Mouse (Mus musculus) CH12.LX (cell line): ENCODE results near the gene Ppp2r5e. TPM values are rescaled to one million over a fixed set of nuclear protein-coding genes. Genes with fewer than 3 reads are reported as not detected.
"Not testable (repeated sequence)": the region's sequence is repeated elsewhere in the genome, so short reads cannot be mapped to it uniquely, and the experiment has no call there.

ENCODE experiments used
- DNase-seq: peaks from one replicate; pipeline ENCODE4 v3.0.0-alpha.2; 2013; ENCODE audit errors: extremely low read depth
- H3K27ac ChIP-seq: 2 replicates; pipeline ENCODE4 v1.5.1; 2012; ENCODE audit warnings: low read depth, mild to moderate bottlenecking, control low read depth, moderate library complexity; ENCODE audit not compliant: insufficient read depth
- H3K27me3 ChIP-seq: replicated peaks from 2 replicates; pipeline ENCODE3; 2012; ENCODE audit warnings: inconsistent platforms
- H3K36me3 ChIP-seq, 2 experiments: replicated peaks in 1 of 2; 2 replicates each; pipeline versions ENCODE3 to v1.6.1; 2012; ENCODE audit warnings: inconsistent platforms in 1 of 2, low read length in 1 of 2, mild to moderate bottlenecking in 1 of 2, mixed read lengths in 1 of 2, moderate library complexity in 1 of 2; ENCODE audit not compliant: control insufficient read depth in 1 of 2, insufficient read depth in 1 of 2
- H3K4me1 ChIP-seq, 2 experiments: 2 replicates each; pipeline ENCODE4 v1.6.1; 2012; ENCODE audit warnings: inconsistent platforms in 1 of 2, moderate library complexity in 1 of 2; ENCODE audit not compliant: insufficient read depth in 2 of 2, control insufficient read depth in 1 of 2
- H3K4me2 ChIP-seq: 2 replicates; pipeline ENCODE4 v1.6.1; 2012; ENCODE audit warnings: low read depth, mild to moderate bottlenecking, control low read depth; ENCODE audit not compliant: poor library complexity, insufficient read depth, severe bottlenecking
- H3K4me3 ChIP-seq, 3 experiments: fragments of 150-350 bp in 1 of 3; sonication (generic) in 1 of 3; replicated peaks in 1 of 3; 2 replicates each; pipeline versions ENCODE3 to v1.5.1; 2011 to 2012; ENCODE audit warnings: low read depth in 2 of 3, low read length in 2 of 3, mild to moderate bottlenecking in 2 of 3, moderate library complexity in 2 of 3, control low read depth in 1 of 3, improper control_type of control experiment in 1 of 3, inconsistent platforms in 1 of 3, mixed read lengths in 1 of 3; ENCODE audit not compliant: poor library complexity in 1 of 3
- H3K79me2 ChIP-seq: replicated peaks from 2 replicates; pipeline ENCODE4 v1.6.1; 2012; ENCODE audit warnings: mild to moderate bottlenecking, moderate library complexity; ENCODE audit not compliant: control insufficient read depth, poor library complexity, insufficient read depth, severe bottlenecking; ENCODE audit errors: extremely low read depth
- H3K9ac ChIP-seq: 2 replicates; pipeline ENCODE4 v1.6.1; 2012; ENCODE audit warnings: low read depth, mild to moderate bottlenecking, control low read depth, moderate library complexity; ENCODE audit not compliant: insufficient read depth
- H3K9me3 ChIP-seq: replicated peaks from 2 replicates; pipeline ENCODE3; 2012; ENCODE audit warnings: low read length, inconsistent platforms, mixed read lengths
- CHD2 ChIP-seq: IDR thresholded peaks from 2 replicates; pipeline ENCODE4 v1.6.1; 2011; ENCODE audit warnings: low read length, improper control_type of control experiment
- CTCF ChIP-seq, 2 experiments: IDR thresholded peaks in 1 of 2; conservative IDR thresholded peaks in 1 of 2; 2 replicates each; pipeline ENCODE4 v1.5.1; 2011 to 2012; ENCODE audit warnings: low read depth in 2 of 2, low read length in 2 of 2, improper control_type of control experiment in 1 of 2, inconsistent platforms in 1 of 2, mild to moderate bottlenecking in 1 of 2, moderate library complexity in 1 of 2
- E2F4 ChIP-seq: IDR thresholded peaks from 2 replicates; pipeline ENCODE4 v1.6.1; 2011; ENCODE audit warnings: low read depth, low read length, improper control_type of control experiment; ENCODE audit not compliant: insufficient replicate concordance
- HCFC1 ChIP-seq: IDR thresholded peaks from 2 replicates; pipeline ENCODE4 v1.6.1; 2012; ENCODE audit warnings: low read depth, mild to moderate bottlenecking, inconsistent platforms, low read length, improper control_type of control experiment
- IRF4 ChIP-seq: IDR thresholded peaks from 2 replicates; pipeline ENCODE4 v1.6.1; 2014; ENCODE audit warnings: low read depth, mild to moderate bottlenecking, inconsistent platforms, low read length, improper control_type of control experiment
- JUN ChIP-seq: IDR thresholded peaks from 2 replicates; pipeline ENCODE4 v1.6.1; 2011; ENCODE audit warnings: low read depth, mild to moderate bottlenecking, low read length, improper control_type of control experiment, moderate library complexity; ENCODE audit not compliant: insufficient read depth
- MAX ChIP-seq: IDR thresholded peaks from 2 replicates; pipeline ENCODE4 v1.6.1; 2011; ENCODE audit warnings: low read length, improper control_type of control experiment
- MAZ ChIP-seq: IDR thresholded peaks from 2 replicates; pipeline ENCODE4 v1.6.1; 2012; ENCODE audit warnings: low read depth, mild to moderate bottlenecking, inconsistent platforms, low read length, improper control_type of control experiment, moderate library complexity
- MEF2A ChIP-seq: IDR thresholded peaks from 2 replicates; pipeline ENCODE4 v1.6.1; 2014; ENCODE audit warnings: low read depth, mild to moderate bottlenecking, inconsistent platforms, low read length, improper control_type of control experiment, borderline replicate concordance
- MXI1 ChIP-seq: IDR thresholded peaks from 2 replicates; pipeline ENCODE4 v1.6.1; 2011; ENCODE audit warnings: mild to moderate bottlenecking, low read depth, low read length, improper control_type of control experiment
- NELFE ChIP-seq: IDR thresholded peaks from 2 replicates; pipeline ENCODE4 v1.6.1; 2011; ENCODE audit warnings: low read depth, low read length, improper control_type of control experiment
- NRF1 ChIP-seq: IDR thresholded peaks from 2 replicates; pipeline ENCODE4 v1.6.1; 2014; ENCODE audit warnings: low read depth, mild to moderate bottlenecking, inconsistent platforms, low read length, improper control_type of control experiment, moderate library complexity
- PAX5 ChIP-seq: IDR thresholded peaks from 2 replicates; pipeline ENCODE4 v1.6.1; 2012; ENCODE audit warnings: low read length, inconsistent platforms, mixed read lengths
- POLR2A ChIP-seq: IDR thresholded peaks from 2 replicates; pipeline ENCODE4 v1.6.1; 2011; ENCODE audit warnings: low read depth, mild to moderate bottlenecking, improper control_type of control experiment, low read length
- POLR2AphosphoS2 ChIP-seq: IDR thresholded peaks from 2 replicates; pipeline ENCODE4 v1.6.1; 2011; ENCODE audit warnings: low read depth, low read length, improper control_type of control experiment
- TCF12 ChIP-seq: IDR thresholded peaks from 2 replicates; pipeline ENCODE4 v1.6.1; 2014; ENCODE audit warnings: low read depth, mild to moderate bottlenecking, inconsistent platforms, low read length, improper control_type of control experiment
- USF2 ChIP-seq: conservative IDR thresholded peaks from 2 replicates; pipeline ENCODE4 v1.6.1; 2011; ENCODE audit warnings: low read depth, low read length, improper control_type of control experiment
- ZC3H11A ChIP-seq: IDR thresholded peaks from 2 replicates; pipeline ENCODE4 v1.6.1; 2012; ENCODE audit warnings: low read depth, mild to moderate bottlenecking, inconsistent platforms, low read length, improper control_type of control experiment
- ZKSCAN1 ChIP-seq: IDR thresholded peaks from 2 replicates; pipeline ENCODE4 v1.6.1; 2012; ENCODE audit warnings: low read depth, inconsistent platforms, low read length, improper control_type of control experiment, borderline replicate concordance
- dilution Hi-C: fragments of 300-500 bp; cut with MboI; formaldehyde crosslinking; loops from 2 replicates; pipeline ENCODE4 v1.14.3; 2020; ENCODE audit warnings: low sequenced_read_pairs; ENCODE audit not compliant: extremely low pct_unique_long_range_greater_than_20kb, extremely low pct_ligation_motif_present
- in situ Hi-C: fragments of 300-500 bp; cut with MboI; formaldehyde crosslinking; loops from 3 replicates; pipeline ENCODE4 v1.14.3; 2019; ENCODE audit warnings: low sequenced_read_pairs, low pct_ligation_motif_present, low pct_unique_long_range_greater_than_20kb, mixed read lengths
- polyA plus RNA-seq: library from polyadenylated mRNA; unstranded; fragments of >175 nt; gene quantifications from 2 replicates; pipeline ENCODE4 v1.2.1, GENCODE M21; 2012; ENCODE audit warnings: low read depth; ENCODE audit not compliant: insufficient read length
- total RNA-seq, 2 experiments: library from RNA; depleted of rRNA; stranded (reverse); fragments of 300-350 nt in 1 of 2; fragments of >200 nt in 1 of 2; gene quantifications; 2 replicates each; pipeline ENCODE4 v1.2.3; 2012 to 2014

Gene Ppp2r5e
- total and polyA plus RNA-seq, 3 experiments: 9.3 to 21.7 (median 10.0) TPM

DNA sequence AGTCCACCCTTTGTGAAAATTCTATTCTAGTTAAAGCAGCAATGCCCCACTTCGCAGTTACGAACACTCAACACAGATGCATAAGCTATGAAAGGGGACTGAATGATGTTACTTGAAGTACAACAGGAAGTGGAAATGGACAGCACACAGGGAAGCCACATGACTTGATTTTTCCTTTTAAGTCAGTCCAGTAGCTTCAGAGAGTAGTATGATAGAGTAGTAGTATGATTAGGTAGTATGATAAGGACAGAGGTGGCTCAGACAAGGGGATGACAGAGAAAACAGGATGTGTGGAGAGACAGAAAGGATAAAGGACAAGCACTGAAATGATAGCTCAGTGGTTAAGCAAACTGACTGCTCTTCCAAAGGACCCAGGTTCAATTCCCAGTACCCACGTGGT lies 101.4 kb downstream of the Ppp2r5e start:
- H3K9ac ChIP-seq: no peak overlapping the region
- no peaks in the 10 kb centered on the region for H3K27me3 ChIP-seq
- no peak for TF ChIP-seq JUN
- no peak for TF ChIP-seq E2F4
- no peak overlapping the region for H3K4me3 ChIP-seq
- H3K4me1 ChIP-seq: peaks cover 7 to 42% of the 10 kb centered on the region in 2 experiments; a peak in 3 of 4 replicates
- H3K79me2 ChIP-seq: no peaks in the 10 kb centered on the region; the same call in 1 of the 2 replicates
- in situ Hi-C loops (no loop called here), dilution Hi-C loops (no loop called here)
- peaks cover 0 to 11% of the 10 kb centered on the region in 2 experiments for H3K36me3 ChIP-seq
- DNase-seq: no peak
- no peaks in the 10 kb centered on the region for H3K9me3 ChIP-seq
- H3K27ac ChIP-seq: no peak overlapping the region
- no peak overlapping the region for H3K4me2 ChIP-seq

DNA sequence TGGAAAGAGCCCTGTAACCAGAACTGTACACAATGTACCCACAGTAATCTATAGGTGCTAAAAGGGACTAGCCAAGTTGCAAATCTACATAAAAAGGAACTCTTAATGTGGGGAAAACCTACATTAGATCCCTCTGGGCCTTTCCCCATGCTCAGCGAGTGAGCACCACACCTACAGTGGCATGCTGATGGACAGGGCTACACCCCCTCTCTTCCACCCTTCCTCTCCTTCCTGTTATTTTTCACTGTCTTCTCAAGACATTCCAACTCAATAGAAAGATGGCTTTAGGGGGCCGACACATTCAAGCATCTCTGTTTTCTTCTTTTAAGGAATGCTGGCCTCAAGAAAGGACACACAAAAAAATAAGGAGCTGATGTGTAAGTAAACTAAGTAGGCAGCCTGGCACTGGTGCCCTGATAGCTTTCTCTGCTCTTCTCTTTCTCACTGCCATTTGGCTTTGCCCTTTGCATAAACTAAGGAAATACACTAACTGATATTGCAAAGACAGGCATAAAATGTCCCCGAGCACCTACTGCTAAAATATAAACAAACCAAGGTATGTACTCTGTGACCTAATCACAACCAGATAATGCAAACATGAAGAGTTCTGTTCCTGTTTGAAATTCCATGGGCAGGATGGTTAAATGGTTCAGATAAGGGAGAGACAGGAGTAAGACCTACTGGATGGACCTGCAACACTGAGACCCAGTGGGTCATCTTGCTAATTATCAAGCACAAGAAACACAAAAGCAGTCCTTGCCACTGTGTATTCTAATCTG lies 103.3 kb downstream of the Ppp2r5e start:
- peaks cover 0 to 14% of the 10 kb centered on the region in 2 experiments for H3K36me3 ChIP-seq
- in situ Hi-C loops: no loop called here
- TF ChIP-seq NELFE (no peak), POLR2AphosphoS2 (no peak), ZKSCAN1 (no peak), CHD2 (no peak), HCFC1 (no peak), NRF1 (no peak), CTCF (conservative IDR thresholded peaks at IDR 0.05 in 1 of 2, IDR thresholded peaks at IDR 0.05 in 1 of 2; ENCODE audit: low read depth in 2 of 2, low read length in 2 of 2) (no peak), IRF4 (no peak), USF2 (no peak), TCF12 (no peak), PAX5 (no peak), MXI1 (no peak), JUN (no peak), MAX (no peak), POLR2A (no peak), ZC3H11A (no peak), MEF2A (no peak), MAZ (no peak)
- H3K9ac ChIP-seq: no peak overlapping the region
- no peaks in the 10 kb centered on the region; the same call in 1 of the 2 replicates for H3K79me2 ChIP-seq
- DNase-seq: no peak
- no peaks in the 10 kb centered on the region for H3K27me3 ChIP-seq
- H3K9me3 ChIP-seq: no peaks in the 10 kb centered on the region
- peaks cover 5 to 39% of the 10 kb centered on the region in 2 experiments; a peak in 3 of 4 replicates for H3K4me1 ChIP-seq
- H3K4me2 ChIP-seq: no peak overlapping the region
- H3K4me3 ChIP-seq: no peak overlapping the region
- dilution Hi-C loops: no loop called here
- H3K27ac ChIP-seq: no peak overlapping the region

DNA sequence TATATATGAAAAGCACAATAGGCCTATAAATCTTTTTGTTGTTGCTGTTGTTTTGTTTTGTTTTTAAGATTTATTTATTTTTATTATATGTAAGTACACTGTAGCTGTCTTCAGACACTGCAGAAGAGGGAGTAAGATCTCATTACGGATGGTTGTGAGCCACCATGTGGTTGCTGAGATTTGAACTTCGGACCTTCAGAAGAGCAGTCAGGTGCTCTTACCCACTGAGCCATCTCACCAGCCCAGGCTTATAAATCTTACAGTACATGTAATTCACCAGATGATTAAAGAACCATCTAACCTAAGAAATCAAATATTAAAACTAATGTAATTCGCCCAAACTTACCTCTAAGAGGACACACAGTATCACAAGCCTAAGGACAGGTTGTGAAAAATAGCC lies 103.9 kb downstream of the Ppp2r5e start:
- H3K9ac ChIP-seq, H3K9me3 ChIP-seq, H3K27ac ChIP-seq, DNase-seq, H3K27me3 ChIP-seq, dilution Hi-C loops, H3K4me3 ChIP-seq, H3K79me2 ChIP-seq, in situ Hi-C loops, H3K4me2 ChIP-seq: not testable (repeated sequence)
- Histone ChIP-seq H3K4me1 (peaks cover 3 to 35% of the 10 kb centered on the region in 2 experiments; a peak in 2 of 4 replicates), H3K36me3 (peaks cover 0 to 14% of the 10 kb centered on the region in 2 experiments)
